Mouse (Mus musculus) ovary, adult 2 months (tissue): ENCODE measurements around the gene Gstt1. TPM values are rescaled to one million over a fixed set of nuclear protein-coding genes. Genes with fewer than 3 reads are reported as not detected.

Experiments
- polyA plus RNA-seq: library from polyadenylated mRNA; depleted of rRNA; stranded (reverse); fragments of >200 nt; gene quantifications from 2 replicates; pipeline ENCODE4 v1.2.3, GENCODE M21; 2012; rRNA removed

Gene Gstt1
- polyA plus RNA-seq, result 91.9 and 118 TPM in 2 replicates

GRCm38 (mm10) chr10:75798176-75798696 is at the start of gene Gstt1:
Gstt1 (minus strand) TSS chr10:75798584.

GRCm38 (mm10) chr10:75837248-75837759 is 38.9 kb upstream of the Gstt1 start, which contains the start of gene Gstt2:
Gstt2 (minus strand) TSS chr10:75837424.

DNA sequence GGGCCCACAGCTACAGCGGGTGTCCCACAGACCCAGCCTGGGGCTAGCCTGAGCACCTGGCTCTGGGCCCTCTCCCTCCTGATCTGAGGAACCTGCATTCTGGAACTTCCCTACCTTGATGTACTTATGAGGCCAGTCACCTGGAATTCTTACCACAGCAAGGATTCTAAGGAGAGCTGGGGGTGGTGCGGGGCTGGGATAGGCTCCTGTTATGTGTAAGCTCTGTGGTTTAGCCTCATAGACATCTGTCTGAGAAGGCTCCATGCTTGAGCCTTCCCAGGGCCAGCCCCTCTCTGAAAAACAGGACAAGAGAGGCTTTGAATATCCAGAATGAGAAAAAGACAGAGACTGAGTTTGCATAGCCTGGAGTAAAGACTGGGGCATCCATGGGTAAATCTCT is 24.1 kb upstream of the Gstt1 start, which contains the start of gene Gstt4:
Gstt4 (minus strand) TSS at position 101 of the 400 bp plus-strand sequence.

GRCm38 (mm10) chr10:75780769-75781578 is 17.4 kb downstream of the Gstt1 start, which contains the start of the genes Gm20441 and Gstt3:
Gm20441 (minus strand) TSS chr10:75780954.
Gstt3 (minus strand) TSS chr10:75781414.

DNA sequence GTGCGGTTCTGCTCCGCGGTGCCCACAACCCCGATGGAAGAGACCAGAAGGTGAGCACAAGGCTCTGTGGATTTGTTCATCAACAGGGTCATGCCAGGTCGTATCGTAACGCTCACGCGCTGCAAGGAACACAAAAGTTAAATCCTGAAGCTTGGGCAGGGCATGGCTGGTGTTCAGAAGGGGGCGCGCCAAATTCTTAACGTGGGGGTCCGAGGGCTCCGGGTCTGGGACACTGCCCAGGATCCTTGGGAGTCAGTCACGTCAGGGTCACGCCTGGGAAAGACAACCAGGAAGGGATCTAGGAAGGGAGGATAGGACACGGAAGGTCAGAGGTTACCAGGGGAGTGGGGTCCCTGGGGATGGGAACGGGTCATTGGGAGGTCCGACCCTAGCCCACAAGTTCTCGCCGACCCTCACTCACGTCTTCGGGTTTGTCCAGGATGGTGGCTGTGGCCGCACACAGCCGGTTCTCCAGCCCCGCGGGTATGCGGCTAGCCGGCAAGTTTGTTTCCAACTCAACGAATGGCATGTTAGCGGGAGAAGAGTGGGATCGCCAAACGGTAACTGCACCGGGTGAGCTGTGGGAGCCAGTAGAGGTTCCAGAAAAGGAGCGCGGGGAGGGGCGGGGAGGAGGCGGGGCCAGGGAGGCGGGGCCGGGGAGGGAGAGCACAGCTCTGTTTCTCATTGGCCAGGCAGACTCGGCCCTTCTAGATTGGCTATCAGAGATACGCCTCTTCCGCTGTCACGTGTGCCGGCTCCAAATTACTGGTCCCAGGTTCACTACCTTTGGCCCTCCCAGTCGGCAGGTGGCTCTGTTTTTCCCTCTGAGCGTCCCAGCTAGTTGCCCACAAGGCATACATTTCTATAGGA is 25.4 kb downstream of the Gstt1 start, which contains the start of gene Ddt:
Ddt (minus strand) TSS at position 620 of the 870 bp plus-strand sequence.

DNA sequence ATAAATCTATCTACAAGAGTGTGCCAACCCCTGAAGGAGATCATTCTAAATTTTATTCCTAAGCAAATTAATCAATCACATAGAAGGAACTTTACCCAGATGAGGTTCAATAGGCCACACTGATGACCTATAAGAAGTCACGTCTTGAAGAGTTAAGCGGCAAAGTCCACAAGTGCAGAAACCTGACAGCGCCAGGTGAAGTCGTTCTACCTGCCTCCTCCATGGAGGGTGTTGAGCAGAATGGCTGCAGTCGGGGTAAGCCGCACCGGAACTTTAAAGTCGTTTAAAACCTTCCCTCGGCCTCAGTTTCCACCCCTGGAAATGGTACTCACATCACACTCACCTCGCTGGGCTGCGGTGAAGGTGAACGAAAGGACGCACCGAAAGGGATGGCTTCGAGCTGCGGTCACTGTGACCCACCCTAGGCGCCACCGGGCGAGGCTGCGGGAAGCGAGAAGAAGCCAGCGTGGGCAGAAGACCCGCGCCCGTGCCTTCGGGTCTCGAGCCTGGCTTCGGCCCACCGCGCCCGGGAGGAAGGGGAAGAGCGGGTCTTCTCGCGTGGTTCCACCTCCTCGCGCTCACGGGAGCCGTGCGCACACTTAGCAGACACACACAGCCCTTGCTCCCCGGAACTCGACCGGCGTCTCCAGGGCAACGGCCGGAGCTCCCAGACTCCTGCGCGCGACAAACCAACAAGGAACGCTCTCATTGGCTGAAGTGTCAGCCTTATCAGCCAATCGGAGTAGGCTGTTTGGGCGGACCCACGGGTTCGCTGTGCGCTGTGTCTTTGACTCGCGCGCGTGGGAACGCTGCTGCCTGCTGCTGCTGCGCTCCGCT is 34.5 kb downstream of the Gstt1 start, which contains the start of gene Cabin1:
Cabin1 (minus strand) TSS at position 660 of the 837 bp plus-strand sequence.

Other genes with a start within 250 kb of the Gstt1 start
- 1.7 and 1.8 TPM in 2 replicates for gene Lrrc75b, start 238.3 kb downstream of the Gstt1 start, polyA plus RNA-seq
- gene Ggt1, start 237.0 kb downstream of the Gstt1 start, polyA plus RNA-seq, result 3.4 and 4.0 TPM in 2 replicates
- gene Ggt5, start 209.2 kb downstream of the Gstt1 start, polyA plus RNA-seq, result 193 and 207 TPM in 2 replicates
- gene Susd2, start 154.6 kb downstream of the Gstt1 start, polyA plus RNA-seq, result 26.6 and 31.3 TPM in 2 replicates
- gene Cabin1, start 34.2 kb downstream of the Gstt1 start, polyA plus RNA-seq, result 88.4 and 103 TPM in 2 replicates
- gene Ddt, start 25.2 kb downstream of the Gstt1 start, polyA plus RNA-seq, result 54.5 and 72.3 TPM in 2 replicates
- gene Gm20441, start 17.6 kb downstream of the Gstt1 start, polyA plus RNA-seq, result 0.26 TPM in 1 of 2 replicates, not detected in the other
- 21.2 and 24.0 TPM in 2 replicates for gene Gstt3, start 17.2 kb downstream of the Gstt1 start, polyA plus RNA-seq
- not detected in 2 replicates for gene Gstt4, start 24.0 kb upstream of the Gstt1 start, polyA plus RNA-seq
- gene Gstt2, start 38.8 kb upstream of the Gstt1 start, polyA plus RNA-seq, result 128 and 153 TPM in 2 replicates
- 3,406 and 5,173 TPM in 2 replicates for gene Mif, start 61.7 kb upstream of the Gstt1 start, polyA plus RNA-seq
- 448 and 721 TPM in 2 replicates for gene Derl3, start 94.8 kb upstream of the Gstt1 start, polyA plus RNA-seq
- gene Smarcb1, start 123.0 kb upstream of the Gstt1 start, polyA plus RNA-seq, result 79.8 and 80.7 TPM in 2 replicates
- 1,064 and 1,290 TPM in 2 replicates for gene Chchd10, start 134.5 kb upstream of the Gstt1 start, polyA plus RNA-seq
- gene Mmp11, start 137.9 kb upstream of the Gstt1 start, polyA plus RNA-seq, result 410 and 417 TPM in 2 replicates
- gene Gm867, start 142.1 kb upstream of the Gstt1 start, polyA plus RNA-seq, result 16.5 and 18.1 TPM in 2 replicates
- 83.7 and 92.0 TPM in 2 replicates for gene Vpreb3, start 144.5 kb upstream of the Gstt1 start, polyA plus RNA-seq
- gene Gm5134, start 155.9 kb upstream of the Gstt1 start, polyA plus RNA-seq, result 0.14 and 0.25 TPM in 2 replicates
- 18.8 and 24.1 TPM in 2 replicates for gene Zfp280b, start 234.1 kb upstream of the Gstt1 start, polyA plus RNA-seq